In genomic region chr9:103489883-103490282, GRCm38 (mm10) we compare ENCODE assay signal across 7 mouse cellular contexts. TPM values are rescaled to one million over a fixed set of nuclear protein-coding genes. Genes with fewer than 3 reads are reported as not detected.
DNase-seq lines count a peak whose midpoint lies in the region; ATAC-seq lines count a peak whose summit lies in the region.

No protein-coding gene starts in this region.

- DNase-seq in 416B (ENCODE audit: low read depth): peak; percentile 59
- peak; percentile 25 to 33 for DNase-seq in thymus, postnatal 10 days (ENCODE audit: low spot score in 2 of 2)
- no peak for DNase-seq in ovary, adult 18-20 months (ENCODE audit: low spot score)
- DNase-seq in retina, embryonic 14.5 days (ENCODE audit: low spot score): no peak
- DNase-seq in adrenal gland, postnatal 4 days (ENCODE audit: low spot score in 2 of 2): no peak

- peak; percentile 59 for ATAC-seq in CD4-positive, CD25-positive, alpha-beta regulatory T cell, adult 4 months
- peak; percentile 60 for ATAC-seq in neutrophil, adult 5-6 weeks (ENCODE audit: extremely low read depth, insufficient number of reproducible peaks, low FRiP score, poor library complexity, severe bottlenecking)

RNA-seq across cellular contexts. Expression of gene Bfsp2, which starts 9.7 kb away (rescaled TPM):
- polyA plus RNA-seq in CD4-positive, CD25-positive, alpha-beta regulatory T cell, adult 4 months (2017; shearing (Covaris generic)): 1 to 10 TPM in 1 of 2 experiments, under 1 TPM in 1; 0.54 to 4.1 TPM
- total RNA-seq in neutrophil, adult 5-6 weeks (2017): 19.3 and 24.9 TPM in 2 replicates
- not detected for total RNA-seq in adrenal gland, postnatal 4 days (2021)

Comparison
In these comparisons a context has a peak if more than half of its experiments do, and no peak if none do; other contexts are left out.
1. DNase-seq: peak in 416B (single experiment) and thymus, postnatal 10 days (2 of 2); none in ovary, adult 18-20 months (single experiment), retina, embryonic 14.5 days (single experiment) and adrenal gland, postnatal 4 days (0 of 2).
2. RNA of gene Bfsp2, which starts 9.7 kb away (total RNA-seq): 19.3 to 24.9 TPM in neutrophil, adult 5-6 weeks; not detected in adrenal gland, postnatal 4 days; every median in the first group is over 10 times any median in the second.